Mouse (Mus musculus) spleen, adult 2 months (tissue): ENCODE measurements around the gene Eif3l.

Experiments used
- CTCF ChIP-seq: fragments of 200-500 bp; IDR thresholded peaks from 2 replicates; pipeline ENCODE4 v1.5.1; 2011; ENCODE audit warnings: mild to moderate bottlenecking, inconsistent platforms; ENCODE audit not compliant: insufficient read depth, insufficient read length, insufficient replicate concordance; ENCODE audit errors: extremely low read depth
- POLR2A ChIP-seq: fragments of 200-500 bp; IDR thresholded peaks from 2 replicates; pipeline ENCODE4 v1.6.1; 2011; ENCODE audit warnings: low read depth, low read length, inconsistent platforms

DNA sequence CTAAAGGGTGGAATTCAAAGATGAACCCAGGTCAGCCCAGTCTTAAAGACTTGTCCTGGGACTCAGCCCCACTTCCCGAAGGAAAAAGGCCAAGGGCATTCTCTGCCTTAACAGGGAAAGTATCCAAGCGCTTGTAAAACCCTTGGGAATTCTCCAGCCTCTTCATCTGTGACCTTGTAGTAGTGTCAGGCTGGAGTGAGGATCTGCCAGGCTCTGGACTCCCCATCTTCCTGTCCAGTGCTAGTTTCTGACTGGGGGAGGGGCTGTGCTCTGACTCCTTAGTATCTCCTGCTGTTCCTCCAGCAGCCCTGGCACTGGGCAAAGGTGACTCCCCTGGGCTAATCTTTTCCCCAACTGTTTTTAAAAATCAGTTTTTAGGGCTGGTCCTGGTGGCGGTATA, 21.6 kb downstream of the Eif3l start:
- no peak for TF ChIP-seq CTCF
- no peak for TF ChIP-seq POLR2A
